Mouse (Mus musculus): ENCODE measurements around the gene Slc12a8.

DNA sequence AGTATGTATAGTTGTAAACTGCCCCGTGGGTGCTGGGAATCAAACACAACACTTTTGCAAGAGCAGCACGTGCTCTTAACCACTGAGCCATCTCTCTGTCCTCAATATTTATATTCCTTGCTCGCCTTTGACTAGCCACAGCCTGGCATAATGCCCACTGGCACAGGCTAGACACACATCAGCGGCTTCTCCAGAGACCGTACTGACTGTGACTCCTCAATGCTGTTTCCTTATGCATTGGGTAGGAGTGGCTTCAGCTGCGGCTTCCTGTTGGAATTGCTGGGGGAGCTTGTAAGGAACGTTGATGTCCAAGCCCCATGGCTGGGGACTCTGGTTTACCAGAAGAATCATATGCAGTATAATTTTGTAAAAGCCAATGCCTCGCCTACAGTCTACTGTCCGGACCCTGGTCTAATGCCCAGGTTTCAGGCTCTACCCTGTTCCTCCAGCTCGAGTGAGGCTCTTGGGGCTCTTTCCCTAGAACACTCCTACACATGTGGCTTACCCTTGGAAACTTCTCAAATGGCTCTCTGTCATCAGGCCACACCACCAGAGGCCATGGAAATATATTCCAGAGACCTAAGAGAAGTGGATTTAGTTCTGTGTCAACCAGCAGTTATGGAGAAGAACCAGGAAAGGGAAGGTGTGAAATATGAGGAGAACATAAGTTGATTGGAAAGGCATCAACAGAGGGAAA lies 158.2 kb downstream of the Slc12a8 start:
- no peak for TF ChIP-seq CTCF (IDR thresholded peaks at IDR 0.05; ENCODE audit: low read depth)
- no peak for TF ChIP-seq EP300 (optimal IDR thresholded peaks at IDR 0.05)
